Mouse (Mus musculus) brain, embryonic 14.5 days (tissue): ENCODE results near the gene Samd4.

Experiments used
- CTCF ChIP-seq: fragments of 200-500 bp; IDR thresholded peaks from 2 replicates; pipeline ENCODE4 v1.5.1; 2012; ENCODE audit warnings: inconsistent platforms, mild to moderate bottlenecking, moderate library complexity, borderline replicate concordance; ENCODE audit not compliant: insufficient read depth, insufficient read length; ENCODE audit errors: extremely low read depth
- POLR2A ChIP-seq: fragments of 200-500 bp; IDR thresholded peaks from 2 replicates; pipeline ENCODE4 v1.6.1; 2012; ENCODE audit warnings: mild to moderate bottlenecking, inconsistent platforms, borderline replicate concordance; ENCODE audit not compliant: poor library complexity, insufficient read depth, insufficient read length, severe bottlenecking; ENCODE audit errors: extremely low read depth

- no peak for TF ChIP-seq POLR2A
- TF ChIP-seq CTCF: no peak
Measured at GRCm38 (mm10) chr14:46968046-46968445, 85.4 kb downstream of the Samd4 start.
